Mouse (Mus musculus): ENCODE results near the gene Myo1e. TPM values are rescaled to one million over a fixed set of nuclear protein-coding genes. Genes with fewer than 3 reads are reported as not detected.

The Myo1e gene
- polyA plus RNA-seq, 1 experiment, result 27.3 TPM

DNA sequence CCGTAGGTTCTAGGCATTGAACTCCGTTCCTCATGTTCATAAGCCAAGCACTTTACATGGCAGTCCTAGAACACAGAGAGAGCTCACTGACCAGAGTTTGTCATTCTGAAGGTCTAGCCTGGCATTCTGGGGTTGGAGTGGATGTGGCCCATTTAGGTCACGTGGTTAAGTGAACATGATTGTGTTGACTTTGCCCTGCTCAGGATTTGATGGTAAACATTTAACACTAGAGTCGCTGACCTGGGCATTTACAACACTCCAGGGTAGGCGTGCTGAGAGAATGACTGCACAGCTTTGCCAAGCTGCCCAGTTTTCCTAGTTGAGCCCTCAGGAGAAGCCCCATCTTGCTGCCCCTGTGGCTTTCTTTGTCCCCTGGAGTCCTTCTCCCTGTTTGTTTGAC, 60.0 kb downstream of the Myo1e start:
- H3K36me3 ChIP-seq (ENCODE audit: control insufficient read depth, insufficient read depth), result no peaks in the 10 kb centered on the region
- TF ChIP-seq FOSL1 (IDR thresholded peaks at IDR 0.05; ENCODE audit: insufficient read depth, low read length, poor library complexity, severe bottlenecking) (no peak), MAX (IDR thresholded peaks at IDR 0.05) (no peak), USF1 (IDR thresholded peaks at IDR 0.05; ENCODE audit: low read depth) (no peak), CTCF (IDR thresholded peaks at IDR 0.05; ENCODE audit: control insufficient read depth, insufficient read depth, insufficient read length) (no peak), CEBPB (IDR thresholded peaks at IDR 0.05; ENCODE audit: low read depth) (no peak), MYOG (IDR thresholded peaks at IDR 0.05; ENCODE audit: control insufficient read depth, extremely low read depth, insufficient read length) (no peak), MYOD1 (IDR thresholded peaks at IDR 0.05; ENCODE audit: control insufficient read depth, insufficient read length, low read depth) (no peak)
- H3K79me2 ChIP-seq (ENCODE audit: control insufficient read depth, insufficient read depth), result peaks cover 72% of the 10 kb centered on the region
- no peak overlapping the region for H3ac ChIP-seq (ENCODE audit: control insufficient read depth, insufficient read length, low read depth)
- H3K27me3 ChIP-seq (ENCODE audit: control insufficient read depth, insufficient read depth, insufficient read length), result no peaks in the 10 kb centered on the region
- H3K4me3 ChIP-seq (ENCODE audit: insufficient read depth, poor library complexity, severe bottlenecking), result no peak overlapping the region
- peaks cover 28% of the 10 kb centered on the region for H3K79me3 ChIP-seq (ENCODE audit: low read depth)

DNA sequence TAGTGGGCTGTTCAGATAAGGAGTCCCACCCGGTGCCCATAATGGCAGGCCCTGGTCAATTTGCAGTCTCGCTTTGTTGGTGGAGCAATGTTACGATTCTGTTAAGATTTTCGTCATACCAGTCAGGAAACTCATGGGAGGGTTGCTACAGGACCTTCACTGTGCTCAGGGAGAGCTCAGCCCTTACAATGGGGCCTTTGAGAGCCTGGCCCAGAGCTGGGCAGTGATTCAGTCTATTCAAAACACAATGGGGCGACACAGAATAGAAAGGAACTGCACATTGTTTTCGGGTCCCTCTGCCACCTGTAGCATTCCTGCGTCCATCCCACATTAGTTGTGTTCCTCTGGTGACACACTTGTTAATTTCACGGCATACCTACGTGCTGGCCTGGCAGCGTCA, 62.2 kb downstream of the Myo1e start:
- no peaks in the 10 kb centered on the region for H3K36me3 ChIP-seq (ENCODE audit: control insufficient read depth, insufficient read depth)
- H3K4me3 ChIP-seq (ENCODE audit: insufficient read depth, poor library complexity, severe bottlenecking), result no peak overlapping the region
- no peaks in the 10 kb centered on the region for H3K27me3 ChIP-seq (ENCODE audit: control insufficient read depth, insufficient read depth, insufficient read length)
- TF ChIP-seq USF1 (IDR thresholded peaks at IDR 0.05; ENCODE audit: low read depth) (no peak), CTCF (IDR thresholded peaks at IDR 0.05; ENCODE audit: control insufficient read depth, insufficient read depth, insufficient read length) (no peak), MYOD1 (IDR thresholded peaks at IDR 0.05; ENCODE audit: control insufficient read depth, insufficient read length, low read depth) (no peak), CEBPB (IDR thresholded peaks at IDR 0.05; ENCODE audit: low read depth) (no peak), MAX (IDR thresholded peaks at IDR 0.05) (no peak), MYOG (IDR thresholded peaks at IDR 0.05; ENCODE audit: control insufficient read depth, extremely low read depth, insufficient read length) (no peak), FOSL1 (IDR thresholded peaks at IDR 0.05; ENCODE audit: insufficient read depth, low read length, poor library complexity, severe bottlenecking) (no peak)
- no peak overlapping the region for H3ac ChIP-seq (ENCODE audit: control insufficient read depth, insufficient read length, low read depth)
- peaks cover 24% of the 10 kb centered on the region for H3K79me3 ChIP-seq (ENCODE audit: low read depth)
- H3K79me2 ChIP-seq (ENCODE audit: control insufficient read depth, insufficient read depth), result peaks cover 52% of the 10 kb centered on the region

DNA sequence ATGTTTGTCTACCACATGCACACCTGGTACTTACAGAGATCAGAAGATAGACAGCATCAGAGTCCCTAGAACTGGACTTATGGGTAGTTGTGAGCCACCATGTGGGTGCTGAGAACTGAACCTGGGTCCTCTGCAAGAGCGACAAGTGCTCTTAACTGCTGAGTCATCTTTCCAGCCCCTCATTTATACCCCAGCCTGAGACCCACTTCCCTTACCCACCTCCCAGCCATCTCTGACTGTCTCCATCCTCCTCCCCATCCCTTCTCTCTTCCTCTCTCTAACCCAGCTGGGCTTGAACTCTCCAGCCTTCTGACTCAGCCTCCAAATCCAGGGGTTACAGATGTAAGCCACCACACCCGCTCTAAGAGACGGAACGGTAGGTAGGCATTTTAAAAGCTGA, 63.3 kb downstream of the Myo1e start:
- H3K4me3 ChIP-seq (ENCODE audit: insufficient read depth, poor library complexity, severe bottlenecking), result no peak overlapping the region
- no peaks in the 10 kb centered on the region for H3K36me3 ChIP-seq (ENCODE audit: control insufficient read depth, insufficient read depth)

DNA sequence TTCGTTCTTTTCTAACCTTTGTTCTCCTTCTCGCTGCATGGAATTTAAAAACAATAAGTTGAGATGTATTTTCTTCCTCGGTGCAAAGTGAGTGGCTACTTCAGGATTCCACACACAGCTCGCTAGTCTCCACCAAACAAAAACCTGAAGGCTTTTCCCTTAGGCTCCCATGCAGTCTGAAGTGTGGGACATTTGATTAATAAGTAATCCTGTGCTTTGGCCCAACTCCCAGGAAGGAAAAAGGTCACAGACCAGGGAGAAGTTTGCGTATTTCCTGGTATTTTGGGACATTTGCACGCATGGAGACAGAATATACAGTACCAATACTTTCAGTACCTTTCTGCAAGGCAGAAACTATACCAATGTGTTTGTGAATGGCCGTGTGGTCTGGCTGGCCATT, 64.0 kb downstream of the Myo1e start:
- H3K27me3 ChIP-seq (ENCODE audit: control insufficient read depth, insufficient read depth, insufficient read length), result no peaks in the 10 kb centered on the region
- H3K36me3 ChIP-seq (ENCODE audit: control insufficient read depth, insufficient read depth), result no peaks in the 10 kb centered on the region
- H3K79me2 ChIP-seq (ENCODE audit: control insufficient read depth, insufficient read depth), result peaks cover 42% of the 10 kb centered on the region
- no peak for TF ChIP-seq CTCF (IDR thresholded peaks at IDR 0.05; ENCODE audit: control insufficient read depth, insufficient read depth, insufficient read length)
- TF ChIP-seq USF1 (IDR thresholded peaks at IDR 0.05; ENCODE audit: low read depth), result no peak
- no peak for TF ChIP-seq FOSL1 (IDR thresholded peaks at IDR 0.05; ENCODE audit: insufficient read depth, low read length, poor library complexity, severe bottlenecking)
- TF ChIP-seq MYOD1 (IDR thresholded peaks at IDR 0.05; ENCODE audit: control insufficient read depth, insufficient read length, low read depth), result no peak
- TF ChIP-seq CEBPB (IDR thresholded peaks at IDR 0.05; ENCODE audit: low read depth), result no peak
- no peak for TF ChIP-seq MYOG (IDR thresholded peaks at IDR 0.05; ENCODE audit: control insufficient read depth, extremely low read depth, insufficient read length)
- no peak for TF ChIP-seq MAX (IDR thresholded peaks at IDR 0.05)
- no peak overlapping the region for H3ac ChIP-seq (ENCODE audit: control insufficient read depth, insufficient read length, low read depth)
- no peak overlapping the region for H3K4me3 ChIP-seq (ENCODE audit: insufficient read depth, poor library complexity, severe bottlenecking)
- peaks cover 26% of the 10 kb centered on the region for H3K79me3 ChIP-seq (ENCODE audit: low read depth)

More for the DNA sequence above, 63.3 kb downstream of the Myo1e start:
- TF ChIP-seq CEBPB (IDR thresholded peaks at IDR 0.05; ENCODE audit: low read depth), result no peak
- no peak for TF ChIP-seq MYOD1 (IDR thresholded peaks at IDR 0.05; ENCODE audit: control insufficient read depth, insufficient read length, low read depth)
- TF ChIP-seq FOSL1 (IDR thresholded peaks at IDR 0.05; ENCODE audit: insufficient read depth, low read length, poor library complexity, severe bottlenecking), result no peak
- TF ChIP-seq MAX (IDR thresholded peaks at IDR 0.05), result no peak
- no peak for TF ChIP-seq CTCF (IDR thresholded peaks at IDR 0.05; ENCODE audit: control insufficient read depth, insufficient read depth, insufficient read length)
- TF ChIP-seq MYOG (IDR thresholded peaks at IDR 0.05; ENCODE audit: control insufficient read depth, extremely low read depth, insufficient read length), result no peak
- TF ChIP-seq USF1 (IDR thresholded peaks at IDR 0.05; ENCODE audit: low read depth), result no peak
- Histone ChIP-seq H3ac (ENCODE audit: control insufficient read depth, insufficient read length, low read depth) (no peak overlapping the region), H3K27me3 (ENCODE audit: control insufficient read depth, insufficient read depth, insufficient read length) (no peaks in the 10 kb centered on the region), H3K79me3 (ENCODE audit: low read depth) (peaks cover 30% of the 10 kb centered on the region), H3K79me2 (ENCODE audit: control insufficient read depth, insufficient read depth) (peaks cover 49% of the 10 kb centered on the region)

DNA sequence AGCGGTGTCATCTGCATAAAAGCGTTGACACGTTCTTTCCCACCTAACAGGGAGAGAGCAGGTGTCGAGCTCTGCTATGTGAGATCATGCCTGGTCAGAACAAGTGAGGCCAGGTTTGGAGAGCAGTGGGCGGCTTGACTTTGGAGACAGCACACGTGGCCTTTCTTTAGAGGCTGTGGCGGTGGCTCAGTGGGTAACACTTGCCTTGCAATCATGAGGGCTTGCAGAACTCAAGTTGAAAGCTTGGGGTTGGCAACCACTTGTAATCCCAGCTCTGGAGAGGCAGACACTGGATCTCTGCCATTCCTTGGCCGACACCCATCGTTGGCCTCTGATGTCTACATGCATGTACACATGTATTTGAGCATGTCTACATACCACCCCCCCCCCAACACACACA, 64.5 kb downstream of the Myo1e start:
- TF ChIP-seq MAX (IDR thresholded peaks at IDR 0.05) (no peak), CEBPB (IDR thresholded peaks at IDR 0.05; ENCODE audit: low read depth) (no peak), MYOG (IDR thresholded peaks at IDR 0.05; ENCODE audit: control insufficient read depth, extremely low read depth, insufficient read length) (no peak), CTCF (IDR thresholded peaks at IDR 0.05; ENCODE audit: control insufficient read depth, insufficient read depth, insufficient read length) (no peak), MYOD1 (IDR thresholded peaks at IDR 0.05; ENCODE audit: control insufficient read depth, insufficient read length, low read depth) (no peak), USF1 (IDR thresholded peaks at IDR 0.05; ENCODE audit: low read depth) (no peak), FOSL1 (IDR thresholded peaks at IDR 0.05; ENCODE audit: insufficient read depth, low read length, poor library complexity, severe bottlenecking) (no peak)
- no peaks in the 10 kb centered on the region for H3K27me3 ChIP-seq (ENCODE audit: control insufficient read depth, insufficient read depth, insufficient read length)
- peaks cover 38% of the 10 kb centered on the region for H3K79me2 ChIP-seq (ENCODE audit: control insufficient read depth, insufficient read depth)
- no peak overlapping the region for H3K4me3 ChIP-seq (ENCODE audit: insufficient read depth, poor library complexity, severe bottlenecking)
- no peak overlapping the region for H3ac ChIP-seq (ENCODE audit: control insufficient read depth, insufficient read length, low read depth)
- H3K79me3 ChIP-seq (ENCODE audit: low read depth), result peaks cover 25% of the 10 kb centered on the region
- no peaks in the 10 kb centered on the region for H3K36me3 ChIP-seq (ENCODE audit: control insufficient read depth, insufficient read depth)

DNA sequence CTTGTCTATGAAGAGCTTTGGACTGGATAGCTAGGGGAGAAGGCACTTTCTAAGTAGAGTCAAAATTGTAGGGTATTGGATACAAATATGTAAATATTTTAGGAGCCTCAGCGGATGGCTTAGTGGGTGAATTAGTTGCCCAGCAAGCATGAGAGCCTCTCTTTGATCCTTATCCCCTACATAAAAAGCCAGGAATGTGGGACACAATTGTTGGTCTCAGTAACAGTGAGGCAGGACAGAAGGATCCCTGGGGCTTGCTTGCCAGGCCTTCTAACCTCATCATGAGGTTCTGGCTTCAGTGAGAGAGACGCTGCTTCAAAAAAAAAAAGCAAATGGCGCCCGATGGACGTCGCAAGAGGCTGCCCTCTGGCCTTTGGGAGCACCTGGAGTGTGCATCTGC, 66.9 kb downstream of the Myo1e start:
- H3ac ChIP-seq (ENCODE audit: control insufficient read depth, insufficient read length, low read depth), result no peak overlapping the region
- H3K79me2 ChIP-seq (ENCODE audit: control insufficient read depth, insufficient read depth), result peaks cover 28% of the 10 kb centered on the region
- H3K27me3 ChIP-seq (ENCODE audit: control insufficient read depth, insufficient read depth, insufficient read length), result no peaks in the 10 kb centered on the region
- no peak overlapping the region for H3K4me3 ChIP-seq (ENCODE audit: insufficient read depth, poor library complexity, severe bottlenecking)
- H3K79me3 ChIP-seq (ENCODE audit: low read depth), result peaks cover 20% of the 10 kb centered on the region
- H3K36me3 ChIP-seq (ENCODE audit: control insufficient read depth, insufficient read depth), result no peaks in the 10 kb centered on the region
- TF ChIP-seq USF1 (IDR thresholded peaks at IDR 0.05; ENCODE audit: low read depth) (no peak), CTCF (IDR thresholded peaks at IDR 0.05; ENCODE audit: control insufficient read depth, insufficient read depth, insufficient read length) (no peak), MYOG (IDR thresholded peaks at IDR 0.05; ENCODE audit: control insufficient read depth, extremely low read depth, insufficient read length) (no peak), MYOD1 (IDR thresholded peaks at IDR 0.05; ENCODE audit: control insufficient read depth, insufficient read length, low read depth) (no peak), FOSL1 (IDR thresholded peaks at IDR 0.05; ENCODE audit: insufficient read depth, low read length, poor library complexity, severe bottlenecking) (no peak), MAX (IDR thresholded peaks at IDR 0.05) (no peak), CEBPB (IDR thresholded peaks at IDR 0.05; ENCODE audit: low read depth) (no peak)

All from C2C12 (cell line).